8 mouse cellular contexts compared by ENCODE assay signal in genomic region chr8:84654597-84654996, GRCm38 (mm10). TPM values are rescaled to one million over a fixed set of nuclear protein-coding genes. Genes with fewer than 3 reads are reported as not detected.
DNase-seq lines count a peak whose midpoint lies in the region; ATAC-seq and TF ChIP-seq lines count a peak whose summit lies in the region.

No protein-coding gene starts in this region.

- DNase-seq in heart, postnatal 36 days: no peak
- DNase-seq in CH12.LX (ENCODE audit: extremely low read depth): no peak
- no peak for DNase-seq in embryonic facial prominence, embryonic 14.5 days (ENCODE audit: low spot score)
- peak; percentile 62 for DNase-seq in limb, embryonic 11.5 days (ENCODE audit: low spot score)
- DNase-seq in frontal cortex, postnatal 14 days (ENCODE audit: low spot score in 2 of 2): no peak
- DNase-seq in layer of hippocampus, postnatal 10 days (ENCODE audit: low spot score in 2 of 2): no peak

- no peak overlapping the region for H3K9ac ChIP-seq in heart, embryonic 14.5 days (ENCODE audit: low read length)
- no peak overlapping the region for H3K9ac ChIP-seq in CH12.LX (ENCODE audit: insufficient read depth, low read depth)
- H3K9ac ChIP-seq in embryonic facial prominence, embryonic 14.5 days (ENCODE audit: low read depth, low read length): no peak overlapping the region
- H3K9ac ChIP-seq in limb, embryonic 11.5 days (ENCODE audit: low read length): 0 out of 2 replicates have a peak overlapping the region, but pooled peaks have one; percentile 9

- H3K4me2 ChIP-seq in heart, embryonic 14.5 days (ENCODE audit: low read length): 0 out of 2 replicates have a peak overlapping the region, but pooled peaks have one; percentile 86
- no peak overlapping the region for H3K4me2 ChIP-seq in CH12.LX (ENCODE audit: insufficient read depth, low read depth, poor library complexity, severe bottlenecking)
- peak overlapping the region; percentile 77; the same call in 1 of the 2 replicates for H3K4me2 ChIP-seq in embryonic facial prominence, embryonic 14.5 days (ENCODE audit: low read depth, low read length)
- H3K4me2 ChIP-seq in limb, embryonic 11.5 days (ENCODE audit: low read depth, severe bottlenecking): no peak overlapping the region; the same call in 1 of the 2 replicates

- no peak for TF ChIP-seq EP300 in CH12.LX (IDR thresholded peaks at IDR 0.05; ENCODE audit: low read length)

- no peaks in the 10 kb centered on the region for H3K9me3 ChIP-seq in heart, embryonic 14.5 days (ENCODE audit: control insufficient read depth, low read length)
- no peaks in the 10 kb centered on the region for H3K9me3 ChIP-seq in CH12.LX (replicated peaks; ENCODE audit: low read length)
- H3K9me3 ChIP-seq in embryonic facial prominence, embryonic 14.5 days (ENCODE audit: control insufficient read depth, low read length): no peaks in the 10 kb centered on the region
- no peaks in the 10 kb centered on the region for H3K9me3 ChIP-seq in limb, embryonic 11.5 days (ENCODE audit: control insufficient read depth, low read length)

- H3K27ac ChIP-seq in heart, embryonic 14.5 days (replicated peaks in 1 of 2; ENCODE audit: control insufficient read depth in 1 of 2, insufficient read depth in 1 of 2, low read depth in 2 of 2, low read length in 2 of 2): peak overlapping the region; percentile 69 to 98
- H3K27ac ChIP-seq in CH12.LX (ENCODE audit: insufficient read depth, low read depth): no peak overlapping the region
- peak overlapping the region; percentile 97 for H3K27ac ChIP-seq in embryonic facial prominence, embryonic 14.5 days (replicated peaks; ENCODE audit: low read depth, low read length)
- H3K27ac ChIP-seq in limb, embryonic 11.5 days (replicated peaks; ENCODE audit: low read depth, low read length): peak overlapping the region; percentile 100

- peak; percentile 22 for TF ChIP-seq RAD21 in CH12.LX (IDR thresholded peaks at IDR 0.05; ENCODE audit: low read depth, low read length)

- H3K36me3 ChIP-seq in heart, embryonic 14.5 days (ENCODE audit: control insufficient read depth, insufficient read depth, low read length): no peaks in the 10 kb centered on the region
- no peaks in the 10 kb centered on the region for H3K36me3 ChIP-seq in CH12.LX (replicated peaks in 1 of 2; ENCODE audit: control insufficient read depth in 1 of 2, insufficient read depth in 1 of 2, low read length in 1 of 2)
- H3K36me3 ChIP-seq in embryonic facial prominence, embryonic 14.5 days (ENCODE audit: control insufficient read depth, insufficient read depth, low read length): no peaks in the 10 kb centered on the region
- H3K36me3 ChIP-seq in limb, embryonic 11.5 days (ENCODE audit: control insufficient read depth, insufficient read depth, low read length): no peaks in the 10 kb centered on the region

- TF ChIP-seq CTCF in CH12.LX (conservative IDR thresholded peaks at IDR 0.05 in 1 of 2, IDR thresholded peaks at IDR 0.05 in 1 of 2; ENCODE audit: low read depth in 2 of 2, low read length in 2 of 2): peak in 1 of 2 experiments; percentile 59; a peak in 2 of 4 replicates

- H3K27me3 ChIP-seq in heart, embryonic 14.5 days (ENCODE audit: control insufficient read depth, insufficient read depth, low read length): no peaks in the 10 kb centered on the region
- H3K27me3 ChIP-seq in CH12.LX (replicated peaks): no peaks in the 10 kb centered on the region
- no peaks in the 10 kb centered on the region for H3K27me3 ChIP-seq in embryonic facial prominence, embryonic 14.5 days (replicated peaks; ENCODE audit: control insufficient read depth, insufficient read depth, low read length)
- no peaks in the 10 kb centered on the region for H3K27me3 ChIP-seq in limb, embryonic 11.5 days (ENCODE audit: control insufficient read depth, insufficient read depth, low read length)

- no peak for TF ChIP-seq POLR2A in CH12.LX (IDR thresholded peaks at IDR 0.05; ENCODE audit: low read depth, low read length)

- WGBS in heart, embryonic 14.5 days: 45% methylated on average over 4 of the region's 4 CpGs
- 25% methylated on average over 4 of the region's 4 CpGs for WGBS in embryonic facial prominence, embryonic 14.5 days
- whole genome bisulfite sequencing in limb, embryonic 11.5 days: 21% methylated on average over 4 of the region's 4 CpGs

- intact Hi-C loops in heart, postnatal 36 days (cut with DNase I): no loop called here

- no peaks in the 10 kb centered on the region for H3K79me2 ChIP-seq in CH12.LX (replicated peaks; ENCODE audit: control insufficient read depth, extremely low read depth, insufficient read depth, poor library complexity, severe bottlenecking)

- no peak overlapping the region for H3K4me3 ChIP-seq in heart, embryonic 14.5 days (ENCODE audit: control insufficient read depth in 1 of 2, insufficient read depth in 1 of 2, low read depth in 1 of 2, low read length in 2 of 2)
- H3K4me3 ChIP-seq in CH12.LX (replicated peaks in 1 of 3; ENCODE audit: low read depth in 2 of 3, low read length in 2 of 3, poor library complexity in 1 of 3): no peak overlapping the region
- H3K4me3 ChIP-seq in embryonic facial prominence, embryonic 14.5 days (ENCODE audit: low read depth, low read length): no peak overlapping the region
- H3K4me3 ChIP-seq in limb, embryonic 11.5 days (ENCODE audit: low read depth, low read length): no peak overlapping the region

- in situ Hi-C loops in CH12.LX (cut with MboI; ENCODE audit: low pct_ligation_motif_present, low pct_unique_long_range_greater_than_20kb, low sequenced_read_pairs): no loop called here

- H3K4me1 ChIP-seq in heart, embryonic 14.5 days (ENCODE audit: control insufficient read depth in 2 of 2, insufficient read depth in 2 of 2, low read length in 2 of 2): peaks cover 21 to 41% of the 10 kb centered on the region in 2 experiments
- peaks cover 10 to 33% of the 10 kb centered on the region in 2 experiments for H3K4me1 ChIP-seq in CH12.LX (ENCODE audit: control insufficient read depth in 1 of 2, insufficient read depth in 2 of 2)
- H3K4me1 ChIP-seq in embryonic facial prominence, embryonic 14.5 days (ENCODE audit: control insufficient read depth, insufficient read depth, low read length): peaks cover 35% of the 10 kb centered on the region
- peaks cover 42% of the 10 kb centered on the region for H3K4me1 ChIP-seq in limb, embryonic 11.5 days (ENCODE audit: control insufficient read depth, insufficient read depth, low read length)

- ATAC-seq in heart, embryonic 14.5 days (ENCODE audit: insufficient number of reproducible peaks, insufficient read depth, low FRiP score, low read depth): no peak
- ATAC-seq in embryonic facial prominence, embryonic 14.5 days (ENCODE audit: low read depth): no peak
- no peak for ATAC-seq in limb, embryonic 11.5 days (ENCODE audit: insufficient number of reproducible peaks, low FRiP score, low TSS enrichment, low read depth)
- no peak for ATAC-seq in inflammation-experienced regulatory T-cells, adult 6 months

- dilution Hi-C loops in CH12.LX (cut with MboI; ENCODE audit: extremely low pct_ligation_motif_present, extremely low pct_unique_long_range_greater_than_20kb, low sequenced_read_pairs): no loop called here

RNA-seq across cellular contexts. Expression of gene Ier2, which starts 8.1 kb away (rescaled TPM):
- 36.4 and 43.8 TPM in 2 replicates for polyA plus RNA-seq in heart, embryonic 14.5 days (2014; fragmentation: Nextera tagmentation; extraction: Ambion mirVana)
- total RNA-seq in heart, postnatal 36 days (2021): 10 to 100 TPM; 12.6 to 16.5 TPM
- 22.7 and 30.3 TPM in 2 replicates for total RNA-seq in CH12.LX (2012; rRNA removed)
- 30.9 and 35.4 TPM in 2 replicates for total RNA-seq in CH12.LX (2014; rRNA removed)
- polyA plus RNA-seq in CH12.LX (2012; ENCODE audit: insufficient read length, low read depth): 25.7 and 26.3 TPM in 2 replicates
- 45.9 and 50.3 TPM in 2 replicates for polyA plus RNA-seq in embryonic facial prominence, embryonic 14.5 days (2014; fragmentation: Nextera tagmentation; extraction: Ambion mirVana)
- polyA plus RNA-seq in limb, embryonic 11.5 days (2014; fragmentation: Nextera tagmentation; extraction: Ambion mirVana): 149 and 156 TPM in 2 replicates
- polyA plus RNA-seq in inflammation-experienced regulatory T-cells, adult 6 months (2017; shearing (Covaris generic)): 10 to 100 TPM; 42.4 to 46.3 (median 45.8) TPM
- 10 to 100 TPM; 10.8 to 12.7 TPM for total RNA-seq in layer of hippocampus, postnatal 10 days (2021)

RNA-seq across cellular contexts. Expression of gene Trmt1, which starts 31.5 kb away (rescaled TPM):
- 46.1 and 50.0 TPM in 2 replicates for polyA plus RNA-seq in heart, embryonic 14.5 days (2014; fragmentation: Nextera tagmentation; extraction: Ambion mirVana)
- 10 to 100 TPM; 36.1 to 39.2 TPM for total RNA-seq in heart, postnatal 36 days (2021)
- total RNA-seq in CH12.LX (2012; rRNA removed) (157 and 160 TPM in 2 replicates), CH12.LX (2014; rRNA removed) (77.0 and 94.5 TPM in 2 replicates)
- 140 and 157 TPM in 2 replicates for polyA plus RNA-seq in CH12.LX (2012; ENCODE audit: insufficient read length, low read depth)
- 55.8 and 73.2 TPM in 2 replicates for polyA plus RNA-seq in embryonic facial prominence, embryonic 14.5 days (2014; fragmentation: Nextera tagmentation; extraction: Ambion mirVana)
- 65.7 and 65.9 TPM in 2 replicates for polyA plus RNA-seq in limb, embryonic 11.5 days (2014; fragmentation: Nextera tagmentation; extraction: Ambion mirVana)
- polyA plus RNA-seq in inflammation-experienced regulatory T-cells, adult 6 months (2017; shearing (Covaris generic)): 10 to 100 TPM; 28.0 to 61.1 (median 55.5) TPM
- total RNA-seq in layer of hippocampus, postnatal 10 days (2021): 100 to 1,000 TPM in 1 of 2 experiments, 10 to 100 TPM in 1; 99.8 to 105 TPM

RNA-seq across cellular contexts. Expression of gene Nacc1, which starts 33.1 kb away (rescaled TPM):
- 15.1 and 17.4 TPM in 2 replicates for polyA plus RNA-seq in heart, embryonic 14.5 days (2014; fragmentation: Nextera tagmentation; extraction: Ambion mirVana)
- total RNA-seq in heart, postnatal 36 days (2021): 10 to 100 TPM; 27.3 to 30.1 TPM
- total RNA-seq in CH12.LX (2012; rRNA removed): 45.1 and 49.0 TPM in 2 replicates
- total RNA-seq in CH12.LX (2014; rRNA removed): 21.9 and 23.3 TPM in 2 replicates
- 73.0 and 84.1 TPM in 2 replicates for polyA plus RNA-seq in CH12.LX (2012; ENCODE audit: insufficient read length, low read depth)
- polyA plus RNA-seq in embryonic facial prominence, embryonic 14.5 days (2014; fragmentation: Nextera tagmentation; extraction: Ambion mirVana): 19.7 and 20.1 TPM in 2 replicates
- polyA plus RNA-seq in limb, embryonic 11.5 days (2014; fragmentation: Nextera tagmentation; extraction: Ambion mirVana): 26.4 and 26.7 TPM in 2 replicates
- 1 to 10 TPM; 9.2 to 9.5 (median 9.4) TPM for polyA plus RNA-seq in inflammation-experienced regulatory T-cells, adult 6 months (2017; shearing (Covaris generic))
- 10 to 100 TPM; 73.7 to 75.3 TPM for total RNA-seq in layer of hippocampus, postnatal 10 days (2021)

RNA-seq across cellular contexts. Expression of gene Lyl1, which starts 46.7 kb away (rescaled TPM):
- 12.1 and 13.7 TPM in 2 replicates for polyA plus RNA-seq in heart, embryonic 14.5 days (2014; fragmentation: Nextera tagmentation; extraction: Ambion mirVana)
- 1 to 10 TPM; 5.4 to 5.7 TPM for total RNA-seq in heart, postnatal 36 days (2021)
- total RNA-seq in CH12.LX (2012; rRNA removed) (38.5 and 45.5 TPM in 2 replicates), CH12.LX (2014; rRNA removed) (20.3 and 20.6 TPM in 2 replicates)
- 53.2 and 54.5 TPM in 2 replicates for polyA plus RNA-seq in CH12.LX (2012; ENCODE audit: insufficient read length, low read depth)
- polyA plus RNA-seq in embryonic facial prominence, embryonic 14.5 days (2014; fragmentation: Nextera tagmentation; extraction: Ambion mirVana): 5.8 and 6.8 TPM in 2 replicates
- 3.9 and 4.8 TPM in 2 replicates for polyA plus RNA-seq in limb, embryonic 11.5 days (2014; fragmentation: Nextera tagmentation; extraction: Ambion mirVana)
- 1 to 10 TPM in 2 of 3 experiments, under 1 TPM in 1; 0.20 to 2.7 (median 1.3) TPM for polyA plus RNA-seq in inflammation-experienced regulatory T-cells, adult 6 months (2017; shearing (Covaris generic))
- total RNA-seq in layer of hippocampus, postnatal 10 days (2021): 1 to 10 TPM; 4.0 to 5.4 TPM

Comparison
In these comparisons a context has a peak if more than half of its experiments do, and no peak if none do; other contexts are left out.
1. H3K4me2 ChIP-seq: peak in heart, embryonic 14.5 days (single experiment) and embryonic facial prominence, embryonic 14.5 days (single experiment); none in CH12.LX (single experiment) and limb, embryonic 11.5 days (single experiment).